In genomic region chr16:8636867-8637216, GRCm38 (mm10) we compare ENCODE assay signal across 8 mouse cellular contexts. TPM values are rescaled to one million over a fixed set of nuclear protein-coding genes. Genes with fewer than 3 reads are reported as not detected.
DNase-seq lines count a peak whose midpoint lies in the region; ATAC-seq and TF ChIP-seq lines count a peak whose summit lies in the region.

No protein-coding gene starts in this region.

- peak overlapping the region; percentile 96 for H3K27ac ChIP-seq in heart, embryonic 10.5 days
- H3K27ac ChIP-seq in forebrain, embryonic 12.5 days: peak overlapping the region; percentile 88
- peak overlapping the region; percentile 94 for H3K27ac ChIP-seq in liver, embryonic 12.5 days
- peak overlapping the region; percentile 89 for H3K27ac ChIP-seq in small intestine, adult 2 months (ENCODE audit: insufficient read depth, low read depth, low read length)

- H3K9me3 ChIP-seq in heart, embryonic 10.5 days: no peaks in the 10 kb centered on the region
- H3K9me3 ChIP-seq in forebrain, embryonic 12.5 days: no peaks in the 10 kb centered on the region
- H3K9me3 ChIP-seq in liver, embryonic 12.5 days (replicated peaks): no peaks in the 10 kb centered on the region

- under 1% methylated on average over 13 of the region's 13 CpGs for WGBS in heart, embryonic 10.5 days
- WGBS in forebrain, embryonic 12.5 days: under 1% methylated on average over 13 of the region's 13 CpGs
- under 1% methylated on average over 13 of the region's 13 CpGs for WGBS in liver, embryonic 12.5 days (ENCODE audit: insufficient replicate concordance)
- under 1% methylated on average over 13 of the region's 13 CpGs for whole genome bisulfite sequencing in small intestine, adult 2 months

- H3K9ac ChIP-seq in forebrain, embryonic 12.5 days: peak overlapping the region; percentile 86
- peak overlapping the region; percentile 91 for H3K9ac ChIP-seq in liver, embryonic 12.5 days

- TF ChIP-seq CTCF in small intestine, adult 2 months (IDR thresholded peaks at IDR 0.05; ENCODE audit: extremely low read depth, insufficient read length, insufficient replicate concordance, low read depth, low read length): no peak

- peak; percentile 35 for ATAC-seq in CD4-positive, CD25-positive, alpha-beta regulatory T cell, adult 4 months
- peak; percentile 50 for ATAC-seq in forebrain, embryonic 12.5 days (ENCODE audit: low FRiP score)
- peak; percentile 46 for ATAC-seq in liver, embryonic 12.5 days

- TF ChIP-seq POLR2A in small intestine, adult 2 months (IDR thresholded peaks at IDR 0.05; ENCODE audit: low read depth, low read length): no peak

- peaks cover 39% of the 10 kb centered on the region for H3K36me3 ChIP-seq in heart, embryonic 10.5 days
- peaks cover 23% of the 10 kb centered on the region for H3K36me3 ChIP-seq in forebrain, embryonic 12.5 days (replicated peaks)
- H3K36me3 ChIP-seq in liver, embryonic 12.5 days: peaks cover 56% of the 10 kb centered on the region
- peaks cover 8% of the 10 kb centered on the region for H3K36me3 ChIP-seq in small intestine, adult 2 months (ENCODE audit: control insufficient read depth, insufficient read depth, low read length)

- DNase-seq in heart, embryonic 10.5 days (ENCODE audit: low spot score): peak; percentile 81
- DNase-seq in heart, adult 18-20 months: no peak
- no peak for DNase-seq in layer of hippocampus, adult 9-10 months (ENCODE audit: low spot score)
- DNase-seq in urinary bladder, postnatal 4 days (ENCODE audit: low spot score in 2 of 2): no peak

- peak overlapping the region; percentile 89 for H3K4me2 ChIP-seq in forebrain, embryonic 12.5 days
- peak overlapping the region; percentile 86 for H3K4me2 ChIP-seq in liver, embryonic 12.5 days

- peak overlapping the region; percentile 91 for H3K4me3 ChIP-seq in heart, embryonic 10.5 days
- H3K4me3 ChIP-seq in forebrain, embryonic 12.5 days (replicated peaks): peak overlapping the region; percentile 79
- H3K4me3 ChIP-seq in liver, embryonic 12.5 days: peak overlapping the region; percentile 87
- peak overlapping the region; percentile 74 for H3K4me3 ChIP-seq in small intestine, adult 2 months (ENCODE audit: low read depth, low read length)

- H3K4me1 ChIP-seq in heart, embryonic 10.5 days: peaks cover 21% of the 10 kb centered on the region
- H3K4me1 ChIP-seq in forebrain, embryonic 12.5 days: peaks cover 21% of the 10 kb centered on the region
- peaks cover 59% of the 10 kb centered on the region for H3K4me1 ChIP-seq in liver, embryonic 12.5 days
- peaks cover 15% of the 10 kb centered on the region for H3K4me1 ChIP-seq in small intestine, adult 2 months (ENCODE audit: control insufficient read depth, insufficient read depth, insufficient read length, low read length)

- H3K27me3 ChIP-seq in heart, embryonic 10.5 days (ENCODE audit: insufficient read depth, poor library complexity, severe bottlenecking): no peaks in the 10 kb centered on the region
- H3K27me3 ChIP-seq in forebrain, embryonic 12.5 days: no peaks in the 10 kb centered on the region
- H3K27me3 ChIP-seq in liver, embryonic 12.5 days (replicated peaks): no peaks in the 10 kb centered on the region
- no peaks in the 10 kb centered on the region for H3K27me3 ChIP-seq in small intestine, adult 2 months (ENCODE audit: control insufficient read depth, insufficient read depth, low read length)

RNA-seq across cellular contexts. Expression of gene Pmm2, which starts 0.6 kb away (rescaled TPM):
- 49.1 and 52.8 TPM in 2 replicates for polyA plus RNA-seq in heart, embryonic 10.5 days (2016; fragmentation: Nextera tagmentation; extraction: Ambion mirVana)
- total RNA-seq in heart, adult 18-20 months (2021): 10 to 100 TPM; 32.7 to 36.3 TPM
- 100 to 1,000 TPM in 1 of 2 experiments, 10 to 100 TPM in 1; 93.6 to 129 TPM for polyA plus RNA-seq in CD4-positive, CD25-positive, alpha-beta regulatory T cell, adult 4 months (2017; shearing (Covaris generic))
- 46.7 and 54.1 TPM in 2 replicates for polyA plus RNA-seq in forebrain, embryonic 12.5 days (2016; fragmentation: Nextera tagmentation; extraction: Ambion mirVana)
- 41.6 and 42.4 TPM in 2 replicates for polyA plus RNA-seq in liver, embryonic 12.5 days (2016; fragmentation: Nextera tagmentation; extraction: Ambion mirVana)
- 116 and 240 TPM in 2 replicates for polyA plus RNA-seq in small intestine, adult 2 months (2012; rRNA removed)

RNA-seq across cellular contexts. Expression of gene Tmem186, which starts 0.7 kb away (rescaled TPM):
- 19.2 and 20.9 TPM in 2 replicates for polyA plus RNA-seq in heart, embryonic 10.5 days (2016; fragmentation: Nextera tagmentation; extraction: Ambion mirVana)
- 10 to 100 TPM; 19.1 to 19.4 TPM for total RNA-seq in heart, adult 18-20 months (2021)
- 10 to 100 TPM; 10.1 to 15.7 TPM for polyA plus RNA-seq in CD4-positive, CD25-positive, alpha-beta regulatory T cell, adult 4 months (2017; shearing (Covaris generic))
- 24.3 and 25.4 TPM in 2 replicates for polyA plus RNA-seq in forebrain, embryonic 12.5 days (2016; fragmentation: Nextera tagmentation; extraction: Ambion mirVana)
- polyA plus RNA-seq in liver, embryonic 12.5 days (2016; fragmentation: Nextera tagmentation; extraction: Ambion mirVana): 12.9 and 14.2 TPM in 2 replicates
- 6.2 and 8.6 TPM in 2 replicates for polyA plus RNA-seq in small intestine, adult 2 months (2012; rRNA removed)

RNA-seq across cellular contexts. Expression of gene Carhsp1, which starts 35.1 kb away (rescaled TPM):
- 127 and 133 TPM in 2 replicates for polyA plus RNA-seq in heart, embryonic 10.5 days (2016; fragmentation: Nextera tagmentation; extraction: Ambion mirVana)
- total RNA-seq in heart, adult 18-20 months (2021): 10 to 100 TPM; 16.6 to 19.2 TPM
- polyA plus RNA-seq in CD4-positive, CD25-positive, alpha-beta regulatory T cell, adult 4 months (2017; shearing (Covaris generic)): 10 to 100 TPM; 11.7 to 29.4 TPM
- polyA plus RNA-seq in forebrain, embryonic 12.5 days (2016; fragmentation: Nextera tagmentation; extraction: Ambion mirVana): 191 and 210 TPM in 2 replicates
- 55.7 and 56.5 TPM in 2 replicates for polyA plus RNA-seq in liver, embryonic 12.5 days (2016; fragmentation: Nextera tagmentation; extraction: Ambion mirVana)
- polyA plus RNA-seq in small intestine, adult 2 months (2012; rRNA removed): 31.8 and 61.6 TPM in 2 replicates

RNA-seq across cellular contexts. Expression of gene Gm5767, which starts 43.7 kb away (rescaled TPM):
- polyA plus RNA-seq in heart, embryonic 10.5 days (2016; fragmentation: Nextera tagmentation; extraction: Ambion mirVana): not detected in 2 replicates
- not detected for total RNA-seq in heart, adult 18-20 months (2021)
- not detected for polyA plus RNA-seq in CD4-positive, CD25-positive, alpha-beta regulatory T cell, adult 4 months (2017; shearing (Covaris generic))
- not detected in 2 replicates for polyA plus RNA-seq in forebrain, embryonic 12.5 days (2016; fragmentation: Nextera tagmentation; extraction: Ambion mirVana)
- polyA plus RNA-seq in liver, embryonic 12.5 days (2016; fragmentation: Nextera tagmentation; extraction: Ambion mirVana): not detected in 2 replicates
- polyA plus RNA-seq in small intestine, adult 2 months (2012; rRNA removed): 0.42 TPM in 1 of 2 replicates, not detected in the other
